Mouse (Mus musculus): Measurements from ENCODE around the gene Rhebl1. TPM values are rescaled to one million over a fixed set of nuclear protein-coding genes. Genes with fewer than 3 reads are reported as not detected.

Gene Rhebl1
- total and polyA plus RNA-seq, 2 experiments, result 0.37 to 1.8 TPM

- peaks cover 43% of the 10 kb centered on the region for H3K36me3 ChIP-seq (ENCODE audit: control insufficient read depth, insufficient read depth, low read length)
- WGBS, result 94% methylated on average over 21 of the region's 21 CpGs
- no peak overlapping the region for H3K27ac ChIP-seq (replicated peaks; ENCODE audit: insufficient read depth, low read depth, low read length)
- H3K79me2 ChIP-seq (ENCODE audit: control insufficient read depth, insufficient read depth, low read length), result no peaks in the 10 kb centered on the region
- no peak overlapping the region for H3K4me3 ChIP-seq (ENCODE audit: insufficient read depth, low read depth, low read length)
- no peaks in the 10 kb centered on the region for H3K27me3 ChIP-seq (ENCODE audit: control insufficient read depth, insufficient read depth, low read length)
- H3K9ac ChIP-seq (ENCODE audit: low read depth, low read length), result no peak overlapping the region
- H3K4me1 ChIP-seq (ENCODE audit: control insufficient read depth, insufficient read depth, low read length), result no peaks in the 10 kb centered on the region
- TF ChIP-seq POLR2A (IDR thresholded peaks at IDR 0.05; ENCODE audit: extremely low read depth, insufficient read depth, low read length) (no peak), CTCF (IDR thresholded peaks at IDR 0.05; ENCODE audit: low read depth, low read length) (no peak)
- DNase-seq (ENCODE audit: extremely low read depth, low read depth, low spot score), result no peak
These were observed 57.2 kb downstream of the Rhebl1 start for GRCm38 (mm10) chr15:98837006-98837742.

GRCm38 (mm10) chr15:98835291-98835690 lies 59.0 kb downstream of the Rhebl1 start:
- Histone ChIP-seq H3K79me2 (ENCODE audit: control insufficient read depth, insufficient read depth, low read length) (no peaks in the 10 kb centered on the region), H3K27ac (replicated peaks; ENCODE audit: insufficient read depth, low read depth, low read length) (no peak overlapping the region), H3K4me1 (ENCODE audit: control insufficient read depth, insufficient read depth, low read length) (no peaks in the 10 kb centered on the region; the same call in 1 of the 2 replicates), H3K36me3 (ENCODE audit: control insufficient read depth, insufficient read depth, low read length) (peaks cover 36% of the 10 kb centered on the region), H3K27me3 (ENCODE audit: control insufficient read depth, insufficient read depth, low read length) (no peaks in the 10 kb centered on the region), H3K9ac (ENCODE audit: low read depth, low read length) (no peak overlapping the region), H3K4me3 (ENCODE audit: insufficient read depth, low read depth, low read length) (no peak overlapping the region)
- DNase-seq (ENCODE audit: extremely low read depth, low read depth, low spot score), result no peak
- 97% methylated on average over 14 of the region's 14 CpGs for WGBS
- TF ChIP-seq CTCF (IDR thresholded peaks at IDR 0.05; ENCODE audit: low read depth, low read length) (no peak), POLR2A (IDR thresholded peaks at IDR 0.05; ENCODE audit: extremely low read depth, insufficient read depth, low read length) (no peak)

- Histone ChIP-seq H3K27ac (replicated peaks; ENCODE audit: insufficient read depth, low read depth, low read length) (no peak overlapping the region), H3K4me1 (ENCODE audit: control insufficient read depth, insufficient read depth, low read length) (no peaks in the 10 kb centered on the region; the same call in 1 of the 2 replicates), H3K27me3 (ENCODE audit: control insufficient read depth, insufficient read depth, low read length) (no peaks in the 10 kb centered on the region), H3K36me3 (ENCODE audit: control insufficient read depth, insufficient read depth, low read length) (peaks cover 36% of the 10 kb centered on the region), H3K9ac (ENCODE audit: low read depth, low read length) (no peak overlapping the region), H3K4me3 (ENCODE audit: insufficient read depth, low read depth, low read length) (no peak overlapping the region), H3K79me2 (ENCODE audit: control insufficient read depth, insufficient read depth, low read length) (peaks cover 10% of the 10 kb centered on the region; the same call in 1 of the 2 replicates)
- no peak for TF ChIP-seq POLR2A (IDR thresholded peaks at IDR 0.05; ENCODE audit: extremely low read depth, insufficient read depth, low read length)
- no peak for TF ChIP-seq CTCF (IDR thresholded peaks at IDR 0.05; ENCODE audit: low read depth, low read length)
- no peak for DNase-seq (ENCODE audit: extremely low read depth, low read depth, low spot score)
- 85% methylated on average over 13 of the region's 13 CpGs for WGBS
These were observed 60.3 kb downstream of the Rhebl1 start for GRCm38 (mm10) chr15:98834059-98834458.

GRCm38 (mm10) chr15:98833281-98833680 lies 61.1 kb downstream of the Rhebl1 start:
- H3K4me3 ChIP-seq (ENCODE audit: insufficient read depth, low read depth, low read length), result no peak overlapping the region
- no peak for TF ChIP-seq CTCF (IDR thresholded peaks at IDR 0.05; ENCODE audit: low read depth, low read length)
- no peak for TF ChIP-seq POLR2A (IDR thresholded peaks at IDR 0.05; ENCODE audit: extremely low read depth, insufficient read depth, low read length)
- no peaks in the 10 kb centered on the region; the same call in 1 of the 2 replicates for H3K4me1 ChIP-seq (ENCODE audit: control insufficient read depth, insufficient read depth, low read length)
- H3K27me3 ChIP-seq (ENCODE audit: control insufficient read depth, insufficient read depth, low read length), result no peaks in the 10 kb centered on the region
- no peak for DNase-seq (ENCODE audit: extremely low read depth, low read depth, low spot score)
- H3K79me2 ChIP-seq (ENCODE audit: control insufficient read depth, insufficient read depth, low read length), result peaks cover 12% of the 10 kb centered on the region; the same call in 1 of the 2 replicates
- no peak overlapping the region for H3K27ac ChIP-seq (replicated peaks; ENCODE audit: insufficient read depth, low read depth, low read length)
- peaks cover 33% of the 10 kb centered on the region for H3K36me3 ChIP-seq (ENCODE audit: control insufficient read depth, insufficient read depth, low read length)
- no peak overlapping the region for H3K9ac ChIP-seq (ENCODE audit: low read depth, low read length)
- 93% methylated on average over 11 of the region's 11 CpGs for WGBS

GRCm38 (mm10) chr15:98832161-98833058 lies 61.9 kb downstream of the Rhebl1 start:
- TF ChIP-seq CTCF (IDR thresholded peaks at IDR 0.05; ENCODE audit: low read depth, low read length), result no peak
- no peak for TF ChIP-seq POLR2A (IDR thresholded peaks at IDR 0.05; ENCODE audit: extremely low read depth, insufficient read depth, low read length)
- no peak overlapping the region for H3K9ac ChIP-seq (ENCODE audit: low read depth, low read length)
- peaks cover 16% of the 10 kb centered on the region; the same call in 1 of the 2 replicates for H3K79me2 ChIP-seq (ENCODE audit: control insufficient read depth, insufficient read depth, low read length)
- peaks cover 26% of the 10 kb centered on the region for H3K36me3 ChIP-seq (ENCODE audit: control insufficient read depth, insufficient read depth, low read length)
- no peaks in the 10 kb centered on the region for H3K27me3 ChIP-seq (ENCODE audit: control insufficient read depth, insufficient read depth, low read length)
- no peak overlapping the region for H3K4me3 ChIP-seq (ENCODE audit: insufficient read depth, low read depth, low read length)
- no peak overlapping the region; the same call in 1 of the 2 replicates for H3K27ac ChIP-seq (replicated peaks; ENCODE audit: insufficient read depth, low read depth, low read length)
- no peak for DNase-seq (ENCODE audit: extremely low read depth, low read depth, low spot score)
- 69% methylated on average over 12 of the region's 12 CpGs for whole genome bisulfite sequencing
- no peaks in the 10 kb centered on the region; the same call in 1 of the 2 replicates for H3K4me1 ChIP-seq (ENCODE audit: control insufficient read depth, insufficient read depth, low read length)

Data from liver, adult 2 months (tissue).